Mouse (Mus musculus): ENCODE measurements at regions not wholly inside any gene's neighbourhood (a gene's known extent, or its start where the extent isn't known, plus 50 kb on each side); places are given as distances from the start of the nearest gene placed in this dataset.

DNA sequence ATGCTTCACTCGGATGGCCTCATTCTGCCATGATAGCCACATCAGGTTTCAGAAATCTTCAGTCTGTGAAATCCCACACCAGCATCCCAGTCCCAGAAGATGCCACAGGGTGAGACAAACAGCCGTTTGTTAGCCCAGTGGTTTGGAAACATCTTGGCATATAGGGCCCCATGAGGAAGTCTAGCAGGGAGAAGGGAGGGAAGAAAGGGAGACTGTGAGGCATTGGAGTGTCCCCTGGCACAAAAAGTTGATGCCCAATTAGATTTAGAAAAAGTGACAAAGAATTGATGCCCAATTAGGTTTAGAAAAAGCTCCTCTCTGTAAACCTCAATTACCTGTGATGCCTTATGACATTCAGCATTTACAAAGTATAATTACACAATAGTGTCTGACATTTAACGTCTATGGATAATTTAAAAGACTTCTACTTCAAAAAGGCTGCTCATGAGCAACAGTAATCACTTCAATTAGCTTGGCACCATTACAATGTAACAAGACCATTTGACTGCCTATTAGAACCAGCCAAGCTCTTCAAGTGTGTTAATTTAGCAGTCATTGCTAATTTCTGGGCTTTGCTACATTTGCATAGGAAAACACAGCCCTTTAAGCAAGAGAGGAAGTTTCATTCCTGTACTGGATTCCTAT, 254.6 kb downstream of the Psat1 start:
- TF ChIP-seq POLR2A (IDR thresholded peaks at IDR 0.05; ENCODE audit: insufficient read length, low read depth) (no peak), MAX (IDR thresholded peaks at IDR 0.05; ENCODE audit: low read depth) (no peak), POLR2AphosphoS2 (IDR thresholded peaks at IDR 0.05; ENCODE audit: insufficient read length, low read depth) (no peak), TCF12 (IDR thresholded peaks at IDR 0.05; ENCODE audit: insufficient read depth, poor library complexity, severe bottlenecking) (no peak), CEBPB (IDR thresholded peaks at IDR 0.05; ENCODE audit: insufficient read depth, poor library complexity, severe bottlenecking) (no peak), TCF3 (IDR thresholded peaks at IDR 0.05; ENCODE audit: insufficient read length, low read depth) (no peak), SRF (IDR thresholded peaks at IDR 0.05; ENCODE audit: control insufficient read depth, insufficient read length, low read depth) (no peak), REST (IDR thresholded peaks at IDR 0.05; ENCODE audit: insufficient read depth, insufficient read length) (no peak), MYOG (IDR thresholded peaks at IDR 0.05; ENCODE audit: control insufficient read depth in 1 of 3, insufficient read depth in 1 of 3, insufficient read length in 2 of 3, low read depth in 2 of 3) (no peak), USF1 (IDR thresholded peaks at IDR 0.05; ENCODE audit: low read depth) (no peak), MYOD1 (IDR thresholded peaks at IDR 0.05; ENCODE audit: control insufficient read depth in 1 of 3, insufficient read length in 2 of 3, low read depth in 2 of 3) (no peak)
